Mouse (Mus musculus) kidney, adult 11 months (tissue): ENCODE results near the gene Lsp1.
A peak's percentile ranks its signal among the peaks of the same experiment; 100 is the strongest.

Source experiments
- DNase-seq: peaks from one replicate; pipeline ENCODE4 v3.0.0; 2022

Gene Lsp1

GRCm38 (mm10) chr7:142460636-142461077 lies at the start of gene Lsp1:
TSS of gene Lsp1 (plus strand) at chr7:142460809.
- no peak for DNase-seq

GRCm38 (mm10) chr7:142413285-142413684 lies 47.3 kb upstream of the Lsp1 start:
- no peak for DNase-seq

- DNase-seq, result no peak
Observed at GRCm38 (mm10) chr7:142415314-142415713, 45.3 kb upstream of the Lsp1 start.

- DNase-seq, result no peak
Observed at GRCm38 (mm10) chr7:142416225-142416624, 44.4 kb upstream of the Lsp1 start.

- DNase-seq, result no peak
Observed at GRCm38 (mm10) chr7:142418027-142418426, 42.6 kb upstream of the Lsp1 start.

- no peak for DNase-seq
Observed at GRCm38 (mm10) chr7:142418679-142419078, 41.9 kb upstream of the Lsp1 start.

GRCm38 (mm10) chr7:142419887-142420286 lies 40.7 kb upstream of the Lsp1 start:
- no peak for DNase-seq

- no peak for DNase-seq
Observed at GRCm38 (mm10) chr7:142421826-142422225, 38.8 kb upstream of the Lsp1 start.

- no peak for DNase-seq
Observed at GRCm38 (mm10) chr7:142425641-142426213, 34.9 kb upstream of the Lsp1 start.

GRCm38 (mm10) chr7:142428213-142428612 lies 32.4 kb upstream of the Lsp1 start:
- DNase-seq, result no peak

GRCm38 (mm10) chr7:142430160-142430678 lies 30.4 kb upstream of the Lsp1 start:
- no peak for DNase-seq

GRCm38 (mm10) chr7:142431106-142431505 lies 29.5 kb upstream of the Lsp1 start:
- DNase-seq, result no peak

- no peak for DNase-seq
Observed at GRCm38 (mm10) chr7:142433623-142434022, 27.0 kb upstream of the Lsp1 start.

- DNase-seq, result no peak
Observed at GRCm38 (mm10) chr7:142434137-142434865, 26.3 kb upstream of the Lsp1 start, which contains the start of gene Syt8. TSS of gene Syt8 (plus strand) at chr7:142434850.

- DNase-seq, result peak; percentile 28
Observed at GRCm38 (mm10) chr7:142435524-142435923, 25.1 kb upstream of the Lsp1 start.

GRCm38 (mm10) chr7:142437324-142437723 lies 23.3 kb upstream of the Lsp1 start:
- peak; percentile 70 for DNase-seq

- no peak for DNase-seq
Observed at GRCm38 (mm10) chr7:142439966-142440365, 20.6 kb upstream of the Lsp1 start.

GRCm38 (mm10) chr7:142440657-142441114 lies 19.9 kb upstream of the Lsp1 start:
- no peak for DNase-seq

- no peak for DNase-seq
Observed at GRCm38 (mm10) chr7:142441585-142441984, 19.0 kb upstream of the Lsp1 start, which contains the start of gene Tnni2. TSS of gene Tnni2 (plus strand) at chr7:142441808.

GRCm38 (mm10) chr7:142442081-142442907 lies 18.3 kb upstream of the Lsp1 start:
- DNase-seq, result no peak

- no peak for DNase-seq
Observed at GRCm38 (mm10) chr7:142442908-142443420, 17.6 kb upstream of the Lsp1 start.

GRCm38 (mm10) chr7:142443474-142443873 lies 17.1 kb upstream of the Lsp1 start:
- DNase-seq, result no peak

- DNase-seq, result no peak
Observed at GRCm38 (mm10) chr7:142444171-142444570, 16.4 kb upstream of the Lsp1 start.
